Mouse (Mus musculus) hindbrain, embryonic 10.5 days (tissue): ENCODE measurements at regions not wholly inside any gene's neighbourhood (a gene's known extent, or its start where the extent isn't known, plus 50 kb on each side); places are given as distances from the start of the nearest gene placed in this dataset.

ENCODE experiments used
- DNase-seq: peaks from one replicate; pipeline ENCODE4 v3.0.0-alpha.2; 2017; ENCODE audit warnings: low spot score
- H3K27ac ChIP-seq: fragments of 300-500 bp; sonication (generic); 2 replicates; pipeline ENCODE4 v1.5.1; 2016; ENCODE audit warnings: mild to moderate bottlenecking, moderate library complexity
- H3K27me3 ChIP-seq: fragments of 300-500 bp; sonication (generic); 2 replicates; pipeline ENCODE4 v1.6.1; 2016; ENCODE audit warnings: mild to moderate bottlenecking; ENCODE audit not compliant: poor library complexity, insufficient read depth, severe bottlenecking
- H3K36me3 ChIP-seq: fragments of 300-500 bp; sonication (generic); 2 replicates; pipeline ENCODE4 v1.6.1; 2016; ENCODE audit warnings: mild to moderate bottlenecking, moderate library complexity
- H3K4me1 ChIP-seq: fragments of 300-500 bp; sonication (generic); replicated peaks from 2 replicates; pipeline ENCODE4 v1.6.1; 2016; ENCODE audit warnings: mild to moderate bottlenecking
- H3K4me3 ChIP-seq: fragments of 300-500 bp; sonication (generic); 2 replicates; pipeline ENCODE4 v1.5.1; 2016; ENCODE audit warnings: mild to moderate bottlenecking, moderate library complexity
- H3K9me3 ChIP-seq: fragments of 300-500 bp; sonication (generic); 2 replicates; pipeline ENCODE4 v1.6.1; 2016; ENCODE audit warnings: mild to moderate bottlenecking, moderate library complexity
- WGBS: fragments of 180-500 bp; shearing (Covaris S2); methylation state at CpG from one replicate; pipeline ENCODE4 v1.1.7; 2016; 5-methylcytosine and 5-hydroxymethylcytosine counted together

DNA sequence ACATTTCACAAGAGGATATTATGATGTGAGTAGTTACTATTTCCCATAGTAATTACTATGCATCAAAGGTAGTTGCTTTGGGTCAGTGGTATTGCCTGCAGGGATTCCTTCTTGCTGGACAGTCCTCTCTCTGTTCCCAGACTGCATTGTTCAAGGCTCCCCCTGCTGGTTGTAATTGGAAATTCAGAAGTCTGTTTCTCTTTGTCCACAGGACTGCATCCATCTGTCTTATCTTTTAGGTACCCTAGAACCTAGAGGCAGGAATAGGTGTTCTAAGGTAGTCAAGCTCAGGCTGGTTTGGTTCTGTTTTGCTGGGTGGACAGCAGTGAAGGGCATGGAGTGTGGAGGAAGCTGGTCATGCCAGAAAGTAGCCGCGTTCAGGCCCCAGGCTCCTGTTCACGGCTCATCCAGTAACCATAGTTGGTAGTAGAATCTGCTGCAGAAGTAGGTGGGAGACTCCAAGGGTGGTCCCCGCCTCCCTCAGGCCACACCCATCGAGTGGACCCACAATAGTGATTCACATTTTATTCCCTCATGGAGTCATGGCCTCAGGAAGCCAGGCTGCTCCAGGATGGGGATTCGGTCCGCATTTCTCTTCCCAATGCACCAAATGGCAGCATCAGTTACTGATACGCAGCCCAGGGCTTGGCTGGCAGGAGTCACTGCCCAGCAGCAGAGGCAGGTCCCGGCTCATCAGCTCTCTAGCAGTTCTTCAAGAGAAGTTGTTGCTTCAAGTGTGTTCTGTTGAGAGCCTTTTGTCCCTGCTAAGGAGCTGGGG is 51.7 kb upstream of the Caprin1 start:
- peak; percentile 53 for DNase-seq

DNA sequence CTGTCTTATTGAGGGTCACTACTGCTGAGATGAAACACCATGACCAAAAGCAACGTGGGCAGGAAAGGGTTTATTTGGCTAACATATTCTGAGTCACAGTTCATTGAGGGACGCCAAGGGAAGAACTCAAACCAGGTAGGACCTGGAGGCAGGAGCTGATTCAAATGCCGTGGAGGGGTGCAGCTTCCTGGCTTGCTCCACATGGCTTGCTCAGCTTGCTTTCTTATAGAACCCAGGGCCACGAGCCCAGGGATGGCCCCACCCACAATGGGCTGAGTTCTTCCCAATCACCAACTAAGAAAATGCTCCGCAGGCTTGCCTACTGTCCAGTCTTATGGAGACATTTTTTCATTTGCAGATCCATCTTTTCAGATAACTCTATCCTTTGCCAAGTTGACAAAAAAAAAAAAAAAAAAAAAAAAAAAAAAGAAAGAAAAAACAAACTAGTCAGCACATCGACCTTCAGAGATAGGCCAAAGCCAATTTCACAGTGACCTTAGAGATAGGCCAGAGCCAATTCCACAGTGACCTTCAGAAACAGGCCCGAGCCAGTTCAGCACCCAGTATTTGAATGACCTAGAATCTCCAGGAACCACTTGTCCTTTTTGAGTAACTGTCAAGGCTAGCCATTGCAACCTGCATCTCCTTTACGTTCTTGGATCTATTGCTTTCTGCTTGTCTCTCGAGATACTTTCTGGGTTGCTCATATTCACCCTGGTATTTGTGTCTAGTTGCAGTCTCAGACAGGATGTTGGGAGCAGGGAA is 52.5 kb upstream of the Caprin1 start:
- H3K27me3 ChIP-seq, result no peaks in the 10 kb centered on the region
- H3K9me3 ChIP-seq, result no peaks in the 10 kb centered on the region
- H3K4me1 ChIP-seq, result no peaks in the 10 kb centered on the region
- DNase-seq, result no peak
- no peaks in the 10 kb centered on the region for H3K36me3 ChIP-seq
- H3K27ac ChIP-seq, result no peak overlapping the region
- WGBS, result 88% methylated on average over 9 of the region's 9 CpGs
- H3K4me3 ChIP-seq, result no peak overlapping the region

More for the DNA sequence above, 51.7 kb upstream of the Caprin1 start:
- Histone ChIP-seq H3K27ac (peak overlapping the region; percentile 78), H3K4me1 (no peaks in the 10 kb centered on the region), H3K27me3 (no peaks in the 10 kb centered on the region), H3K36me3 (no peaks in the 10 kb centered on the region), H3K4me3 (no peak overlapping the region), H3K9me3 (no peaks in the 10 kb centered on the region)
- WGBS, result 80% methylated on average over 9 of the region's 9 CpGs

DNA sequence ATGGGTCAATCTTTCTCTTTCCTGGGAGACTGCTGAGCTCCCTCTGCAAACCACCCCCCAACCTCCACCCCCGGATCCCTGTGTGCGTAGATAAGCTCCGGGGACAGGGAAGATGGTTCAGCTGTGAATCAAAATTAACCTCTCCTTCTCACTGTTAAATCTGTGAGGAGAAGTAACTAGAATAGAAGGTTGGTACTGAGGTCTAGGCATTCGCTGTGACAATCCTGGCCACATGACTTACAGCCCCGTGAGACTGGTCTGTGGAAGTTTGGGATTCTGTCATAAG is 53.0 kb upstream of the Caprin1 start:
- H3K9me3 ChIP-seq, result no peaks in the 10 kb centered on the region
- 90% methylated on average over 5 of the region's 5 CpGs for WGBS

DNA sequence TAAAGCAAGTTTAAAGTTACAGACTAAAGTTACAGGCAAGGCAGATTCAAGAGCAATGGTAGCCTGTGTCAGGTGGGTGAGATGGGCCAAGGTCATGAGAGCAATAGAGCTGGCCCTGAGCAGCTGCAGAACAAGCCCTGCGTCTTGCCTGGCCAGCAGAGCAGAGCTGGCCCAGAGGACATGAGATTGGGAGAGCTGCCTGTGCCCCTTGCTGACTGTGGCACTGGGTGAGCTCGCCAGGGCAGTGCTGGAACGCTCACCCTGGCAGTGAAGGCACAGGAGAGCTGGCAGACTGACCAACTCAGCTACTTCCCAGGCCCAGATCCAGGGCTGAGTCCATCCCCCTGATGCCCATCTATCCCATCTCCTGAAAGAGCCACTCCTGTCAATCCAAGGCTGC is 53.7 kb upstream of the Caprin1 start:
- no peak for DNase-seq
- Histone ChIP-seq H3K27me3 (no peaks in the 10 kb centered on the region), H3K27ac (no peak overlapping the region), H3K4me3 (no peak overlapping the region), H3K9me3 (no peaks in the 10 kb centered on the region), H3K4me1 (no peaks in the 10 kb centered on the region), H3K36me3 (no peaks in the 10 kb centered on the region)
- WGBS, result 94% methylated on average over 3 of the region's 3 CpGs

More for the DNA sequence above, 53.0 kb upstream of the Caprin1 start:
- Histone ChIP-seq H3K36me3 (no peaks in the 10 kb centered on the region), H3K27me3 (no peaks in the 10 kb centered on the region), H3K4me1 (no peaks in the 10 kb centered on the region), H3K4me3 (no peak overlapping the region), H3K27ac (no peak overlapping the region)
- no peak for DNase-seq

DNA sequence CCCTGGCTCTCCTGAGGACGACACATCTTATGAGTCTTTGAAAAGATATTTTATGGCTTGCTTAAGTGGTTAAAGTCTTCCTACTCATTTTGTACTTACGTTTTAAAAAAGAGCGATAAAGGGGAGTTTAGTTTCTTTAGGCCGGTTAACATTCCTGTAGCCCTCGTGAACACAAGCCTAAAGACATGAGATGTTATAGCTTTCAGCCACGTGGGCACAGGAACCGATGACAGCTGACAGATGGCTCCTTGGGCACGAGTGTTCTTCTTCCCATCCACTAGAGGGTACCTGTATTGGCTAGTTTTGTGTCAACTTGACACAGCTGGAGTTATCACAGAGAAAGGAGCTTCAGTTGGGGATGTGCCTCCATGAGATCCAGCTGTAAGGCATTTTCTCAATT is 63.8 kb upstream of the Caprin1 start:
- Histone ChIP-seq H3K27me3 (no peaks in the 10 kb centered on the region), H3K4me3 (no peak overlapping the region), H3K36me3 (no peaks in the 10 kb centered on the region), H3K27ac (no peak overlapping the region), H3K9me3 (no peaks in the 10 kb centered on the region; the same call in 1 of the 2 replicates), H3K4me1 (no peaks in the 10 kb centered on the region)
- DNase-seq, result no peak
- WGBS, result 85% methylated on average over 8 of the region's 8 CpGs

DNA sequence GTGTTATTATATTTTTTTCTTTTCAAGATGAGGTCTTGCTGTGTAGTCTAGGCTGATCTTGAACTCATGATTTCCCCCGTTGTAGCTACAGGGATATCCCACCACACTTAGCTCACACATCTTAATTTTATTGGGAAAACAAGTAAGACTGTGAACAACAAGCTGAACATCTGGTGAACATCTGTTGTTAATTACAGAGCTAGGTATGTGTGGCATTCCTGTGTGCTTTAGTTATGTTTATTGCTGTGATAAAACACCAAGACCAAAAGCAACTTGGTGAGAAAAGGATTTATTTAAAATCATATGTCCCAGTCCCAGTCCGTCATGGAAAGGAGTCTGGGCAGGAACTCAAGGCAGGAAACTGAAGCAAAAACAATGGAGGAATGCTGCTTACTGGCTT is 66.8 kb upstream of the Caprin1 start:
- no peaks in the 10 kb centered on the region for H3K4me1 ChIP-seq
- no peaks in the 10 kb centered on the region for H3K27me3 ChIP-seq
- H3K9me3 ChIP-seq, result no peaks in the 10 kb centered on the region; the same call in 1 of the 2 replicates
- no peak for DNase-seq
- H3K36me3 ChIP-seq, result no peaks in the 10 kb centered on the region
- whole genome bisulfite sequencing, result 75% methylated on average over 2 of the region's 2 CpGs
- H3K27ac ChIP-seq, result no peak overlapping the region
- no peak overlapping the region for H3K4me3 ChIP-seq

DNA sequence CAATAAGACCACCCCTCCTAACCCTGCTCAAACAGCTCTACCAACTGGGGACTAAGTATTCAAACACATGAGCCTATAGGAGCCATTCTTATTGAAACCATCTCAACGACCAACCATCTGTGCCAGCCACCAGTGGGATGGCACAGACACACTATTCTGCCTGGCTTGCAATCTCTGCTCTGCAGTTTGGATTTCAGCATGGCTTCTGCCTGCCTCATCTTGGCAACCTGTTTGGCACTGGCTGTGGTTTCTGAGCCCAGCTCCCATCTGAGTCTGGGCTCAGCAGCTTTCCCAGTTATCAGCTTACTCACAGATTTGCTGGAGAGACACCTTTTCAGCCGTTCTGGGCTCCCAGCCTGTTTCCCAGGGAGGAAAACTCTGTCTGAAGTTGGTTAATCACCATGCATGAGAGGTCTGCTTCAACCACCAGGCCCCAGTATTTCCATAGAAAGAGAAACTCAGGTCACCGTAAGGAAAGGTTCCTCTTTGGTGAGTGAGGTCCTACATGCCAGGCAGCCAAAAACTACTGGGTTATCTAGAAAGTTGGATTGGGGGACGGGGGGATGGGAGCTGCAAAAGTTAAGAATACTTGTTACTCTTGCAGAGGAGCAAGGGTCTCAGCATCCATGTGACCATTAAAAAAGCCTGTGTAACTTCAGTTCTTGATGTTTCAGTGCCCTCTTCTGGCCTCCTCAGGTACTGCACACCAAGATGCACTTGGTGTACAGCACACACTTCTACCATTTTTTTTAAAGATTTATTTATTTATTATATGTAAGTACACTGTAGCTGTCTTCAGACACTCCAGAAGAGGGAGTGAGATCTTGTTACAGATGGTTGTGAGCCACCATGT is 68.1 kb upstream of the Caprin1 start:
- H3K4me3 ChIP-seq, result no peak overlapping the region
- H3K36me3 ChIP-seq, result no peaks in the 10 kb centered on the region
- no peaks in the 10 kb centered on the region for H3K27me3 ChIP-seq
- peak; percentile 53 for DNase-seq
- no peaks in the 10 kb centered on the region for H3K4me1 ChIP-seq
- H3K9me3 ChIP-seq, result no peaks in the 10 kb centered on the region; the same call in 1 of the 2 replicates
- 72% methylated on average over 4 of the region's 4 CpGs for WGBS
- H3K27ac ChIP-seq, result no peak overlapping the region

DNA sequence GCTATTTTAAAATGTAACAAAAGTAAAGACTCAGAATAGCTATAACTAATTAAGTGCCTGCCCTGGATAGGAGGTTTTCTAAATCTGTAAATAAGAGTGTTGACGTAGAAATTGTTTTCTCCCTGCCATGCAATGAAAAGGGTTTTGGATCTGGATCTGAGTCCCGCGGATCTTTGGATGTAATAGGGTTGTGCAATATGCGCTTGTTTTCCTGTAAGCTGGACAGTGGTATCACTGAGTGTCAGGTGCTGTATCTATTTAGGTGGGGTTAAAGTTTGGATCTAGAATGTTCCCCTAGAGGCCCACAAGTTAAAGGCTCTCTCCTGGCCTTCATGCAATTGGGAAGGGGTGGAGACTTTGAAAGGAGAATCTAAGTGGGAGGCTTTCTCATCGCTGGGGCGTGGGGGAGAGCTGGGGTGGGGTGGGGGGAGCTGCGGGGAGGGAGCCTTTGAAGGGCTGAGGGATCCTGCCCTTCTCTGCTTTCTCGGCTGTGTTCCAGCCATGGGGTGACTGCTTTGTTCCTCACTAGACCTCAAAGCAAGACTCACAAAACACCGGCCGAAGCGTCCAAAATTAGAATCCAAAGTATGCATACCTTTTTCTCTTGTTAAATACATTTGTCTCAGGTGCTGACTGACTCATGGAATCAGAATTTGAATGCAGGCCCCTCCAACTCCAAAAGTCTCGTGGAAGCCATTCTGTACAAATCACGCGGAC is 70.0 kb upstream of the Caprin1 start:
- no peak for DNase-seq
- no peaks in the 10 kb centered on the region for H3K36me3 ChIP-seq
- no peak overlapping the region for H3K4me3 ChIP-seq
- H3K4me1 ChIP-seq, result 0 out of 2 replicates have a peak, but pooled peaks cover 3% of the 10 kb centered on the region
- H3K27ac ChIP-seq, result no peak overlapping the region
- H3K27me3 ChIP-seq, result no peaks in the 10 kb centered on the region
- WGBS, result 71% methylated on average over 14 of the region's 14 CpGs
- H3K9me3 ChIP-seq, result no peaks in the 10 kb centered on the region; the same call in 1 of the 2 replicates

DNA sequence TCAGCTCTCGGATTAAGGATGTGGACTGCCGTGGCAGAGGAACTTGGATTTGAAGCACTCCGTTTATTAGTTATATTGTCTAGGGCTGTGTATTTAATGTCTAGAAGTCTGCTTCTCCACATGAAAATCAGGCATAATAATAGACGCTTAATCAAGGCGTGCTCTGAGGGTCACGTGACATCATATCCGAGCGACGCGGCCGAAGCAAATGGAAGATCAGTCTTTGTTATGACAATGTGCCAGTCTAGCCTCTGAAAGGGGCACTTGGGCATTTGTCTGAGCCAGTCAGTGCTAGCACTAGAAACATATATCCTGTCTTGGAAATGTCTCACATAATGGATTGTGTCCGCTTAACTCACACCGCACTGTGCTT is 70.5 kb upstream of the Caprin1 start:
- Histone ChIP-seq H3K27me3 (no peaks in the 10 kb centered on the region), H3K4me1 (0 out of 2 replicates have a peak, but pooled peaks cover 3% of the 10 kb centered on the region), H3K36me3 (no peaks in the 10 kb centered on the region), H3K27ac (no peak overlapping the region), H3K9me3 (no peaks in the 10 kb centered on the region; the same call in 1 of the 2 replicates), H3K4me3 (no peak overlapping the region)
- DNase-seq, result no peak
- 95% methylated on average over 13 of the region's 13 CpGs for WGBS

DNA sequence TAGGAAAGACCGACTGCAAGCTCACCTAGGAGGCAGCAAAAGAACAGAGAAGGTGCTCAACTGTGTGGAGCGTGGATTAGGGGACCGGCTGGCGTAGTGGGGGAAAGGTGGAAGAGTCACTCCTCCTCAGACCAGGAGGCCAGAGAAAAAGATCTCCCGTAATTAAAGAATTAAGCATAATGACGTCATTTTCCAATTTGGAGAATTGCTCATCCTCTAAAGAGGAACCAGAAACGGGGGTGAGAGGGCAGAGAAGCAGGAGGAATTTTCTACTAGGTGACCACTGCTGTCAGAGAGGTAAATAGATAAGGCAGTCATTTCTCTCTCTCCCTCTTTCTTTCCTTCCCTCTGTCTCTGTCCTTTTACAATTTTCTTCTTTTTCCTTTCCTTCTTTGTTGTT is 71.2 kb upstream of the Caprin1 start:
- H3K27me3 ChIP-seq, result no peaks in the 10 kb centered on the region
- no peak overlapping the region for H3K27ac ChIP-seq
- no peak overlapping the region for H3K4me3 ChIP-seq
- WGBS, result 76% methylated on average over 7 of the region's 7 CpGs
- H3K36me3 ChIP-seq, result no peaks in the 10 kb centered on the region
- no peak for DNase-seq
- no peaks in the 10 kb centered on the region; the same call in 1 of the 2 replicates for H3K9me3 ChIP-seq
- H3K4me1 ChIP-seq, result 0 out of 2 replicates have a peak, but pooled peaks cover 3% of the 10 kb centered on the region

DNA sequence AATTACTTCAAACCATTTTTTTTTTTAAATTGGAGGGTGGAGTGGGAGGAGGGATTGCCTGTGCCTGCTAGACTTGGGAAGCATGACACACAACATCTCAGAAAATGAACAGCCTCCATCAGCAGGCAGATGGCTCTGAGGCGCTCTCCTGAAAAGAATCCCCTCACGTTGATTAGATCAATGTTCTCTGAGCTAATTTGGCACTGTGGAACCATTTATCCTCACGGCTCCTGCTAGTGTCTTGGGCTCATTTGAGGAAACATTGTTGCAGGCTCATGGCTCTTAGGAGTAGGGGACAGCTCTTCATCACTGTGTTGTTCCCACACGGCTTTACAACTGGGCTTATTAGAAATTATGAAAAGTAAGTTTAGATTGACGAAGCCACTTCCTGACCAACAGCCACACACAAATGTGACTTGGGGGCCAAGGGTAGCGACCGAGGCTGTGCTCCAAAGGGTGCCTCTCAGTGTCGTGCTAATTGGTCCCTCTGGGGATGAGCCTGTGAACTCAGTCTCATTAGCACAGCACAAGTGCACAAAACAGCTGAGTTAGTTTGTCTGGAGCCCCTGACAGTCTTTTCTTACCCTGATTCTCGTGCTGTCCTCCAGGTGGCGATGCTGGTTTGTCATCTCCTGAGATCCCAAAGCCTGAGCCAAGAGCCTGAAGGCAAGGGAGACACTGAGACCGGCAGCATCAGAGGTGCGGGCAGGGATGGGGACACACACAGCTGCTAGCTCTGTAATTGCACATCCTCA is 74.2 kb upstream of the Caprin1 start:
- H3K27ac ChIP-seq, result no peak overlapping the region
- WGBS, result 33% methylated on average over 12 of the region's 12 CpGs
- peak; percentile 71 for DNase-seq

DNA sequence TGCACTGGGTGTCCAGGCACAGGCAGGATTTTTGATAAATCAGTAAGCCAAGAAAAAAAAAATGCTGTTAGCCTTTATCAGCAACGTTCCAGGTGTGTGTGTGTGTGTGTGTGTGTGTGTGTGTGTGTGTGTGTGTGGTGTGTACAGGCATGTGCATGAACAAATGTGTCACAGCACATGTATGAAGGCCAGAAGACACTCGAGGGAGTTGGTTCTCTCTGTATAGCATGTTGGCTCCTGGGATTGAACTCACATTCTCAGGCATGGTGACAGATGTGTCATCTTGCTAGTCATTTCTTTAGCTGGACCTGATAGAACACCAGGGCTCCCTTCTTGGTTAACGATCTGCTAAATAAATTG is 74.8 kb upstream of the Caprin1 start:
- DNase-seq, result no peak
- WGBS, result 77% methylated on average over 3 of the region's 3 CpGs
- Histone ChIP-seq H3K4me3 (no peak overlapping the region), H3K27me3 (no peaks in the 10 kb centered on the region), H3K4me1 (0 out of 2 replicates have a peak, but pooled peaks cover 3% of the 10 kb centered on the region), H3K27ac (no peak overlapping the region), H3K9me3 (no peaks in the 10 kb centered on the region), H3K36me3 (no peaks in the 10 kb centered on the region)

More for the DNA sequence above, 74.2 kb upstream of the Caprin1 start:
- no peaks in the 10 kb centered on the region for H3K9me3 ChIP-seq
- 0 out of 2 replicates have a peak, but pooled peaks cover 3% of the 10 kb centered on the region for H3K4me1 ChIP-seq
- H3K27me3 ChIP-seq, result no peaks in the 10 kb centered on the region
- H3K4me3 ChIP-seq, result no peak overlapping the region
- no peaks in the 10 kb centered on the region for H3K36me3 ChIP-seq
